Mouse (Mus musculus): Measurements from ENCODE around the gene Catsperd. TPM values are rescaled to one million over a fixed set of nuclear protein-coding genes. Genes with fewer than 3 reads are reported as not detected.

Catsperd gene
- polyA plus RNA-seq, 1 experiment from 2014 or later, result 0.52 TPM

DNA sequence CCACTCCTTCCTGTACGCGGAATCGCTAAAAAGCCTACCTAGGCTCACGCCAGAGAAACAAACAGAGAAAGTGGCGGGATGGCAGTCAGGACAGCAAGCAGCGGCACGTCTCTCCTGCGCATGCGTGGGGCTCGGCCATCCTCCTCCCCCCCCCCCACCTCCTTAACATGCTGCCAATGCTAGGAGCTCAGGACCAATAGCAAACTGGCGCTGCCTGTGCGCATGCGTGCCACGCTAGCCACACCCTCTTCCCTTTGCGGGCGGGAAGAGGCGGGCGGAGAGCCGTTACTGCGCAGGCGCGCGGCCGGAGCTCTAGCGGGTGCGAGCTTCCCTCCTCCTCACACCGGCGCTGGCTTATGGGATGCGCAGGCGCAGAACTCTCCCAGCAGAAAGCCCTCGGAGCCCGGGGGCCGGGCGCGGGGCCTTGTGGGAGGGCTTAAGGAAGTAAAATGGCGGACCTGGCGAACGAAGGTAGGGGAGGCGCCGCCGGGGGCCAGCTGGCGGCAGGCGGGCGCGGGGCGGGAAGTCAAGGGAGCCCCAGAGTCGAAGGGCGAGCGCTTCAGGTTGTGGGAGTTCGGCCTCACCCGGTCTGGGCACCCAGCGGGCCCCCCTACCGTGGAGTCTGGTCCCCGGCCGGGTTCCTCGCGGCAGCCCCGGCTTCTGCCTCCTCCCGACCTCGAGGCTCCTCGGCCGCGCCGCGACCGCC, 45.2 kb downstream of the Catsperd start, which contains the start of gene Ranbp3:
Ranbp3 (plus strand) TSS at position 354 of the 706 bp plus-strand sequence.
- 0 out of 2 replicates have a peak, but pooled peaks cover 4% of the 10 kb centered on the region for H3K27me3 ChIP-seq
- H3K9me3 ChIP-seq, result no peaks in the 10 kb centered on the region
- H3K4me3 ChIP-seq, result peak within 1 kb of the TSS; percentile 69
- H3K4me2 ChIP-seq, result peak within 1 kb of the TSS; percentile 70
- peaks cover 21% of the 10 kb centered on the region for H3K36me3 ChIP-seq
- H3K27ac ChIP-seq, result peak within 1 kb of the TSS; percentile 92
- peak; percentile 94 for ATAC-seq (ENCODE audit: borderline replicate concordance, extremely low read depth, low FRiP score, low TSS enrichment)
- H3K4me1 ChIP-seq, result peaks cover 25% of the 10 kb centered on the region
- peak within 1 kb of the TSS; percentile 98 for H3K9ac ChIP-seq
- whole genome bisulfite sequencing, result under 1% methylated on average over 60 of the region's 66 CpGs

- Histone ChIP-seq H3K4me3 (peak overlapping the region; percentile 69), H3K4me2 (peak overlapping the region; percentile 70), H3K4me1 (peaks cover 19% of the 10 kb centered on the region), H3K9ac (peak overlapping the region; percentile 98), H3K27ac (peak overlapping the region; percentile 90), H3K27me3 (no peaks in the 10 kb centered on the region), H3K9me3 (no peaks in the 10 kb centered on the region), H3K36me3 (peaks cover 21% of the 10 kb centered on the region)
- ATAC-seq (ENCODE audit: borderline replicate concordance, extremely low read depth, low FRiP score, low TSS enrichment), result no peak
- WGBS, result 1% methylated on average over 37 of the region's 37 CpGs
Observed at GRCm38 (mm10) chr17:56673647-56674416, 45.9 kb downstream of the Catsperd start.

- no peak overlapping the region for H3K9ac ChIP-seq
- H3K27me3 ChIP-seq, result no peaks in the 10 kb centered on the region
- H3K4me2 ChIP-seq, result no peak overlapping the region
- no peaks in the 10 kb centered on the region for H3K9me3 ChIP-seq
- no peak overlapping the region for H3K27ac ChIP-seq
- H3K4me3 ChIP-seq, result no peak overlapping the region
- no peak for ATAC-seq (ENCODE audit: borderline replicate concordance, extremely low read depth, low FRiP score, low TSS enrichment)
- 63% methylated on average over 4 of the region's 4 CpGs for WGBS
- no peaks in the 10 kb centered on the region for H3K4me1 ChIP-seq
- peaks cover 52% of the 10 kb centered on the region for H3K36me3 ChIP-seq
Observed at GRCm38 (mm10) chr17:56681791-56682190, 53.8 kb downstream of the Catsperd start.

- Histone ChIP-seq H3K27me3 (no peaks in the 10 kb centered on the region), H3K4me1 (no peaks in the 10 kb centered on the region), H3K27ac (no peak overlapping the region), H3K4me2 (no peak overlapping the region), H3K9ac (no peak overlapping the region), H3K36me3 (peaks cover 52% of the 10 kb centered on the region), H3K4me3 (no peak overlapping the region), H3K9me3 (no peaks in the 10 kb centered on the region)
- 33% methylated on average over 3 of the region's 3 CpGs for WGBS
- ATAC-seq (ENCODE audit: borderline replicate concordance, extremely low read depth, low FRiP score, low TSS enrichment), result no peak
Observed at GRCm38 (mm10) chr17:56682880-56683279, 54.9 kb downstream of the Catsperd start.

DNA sequence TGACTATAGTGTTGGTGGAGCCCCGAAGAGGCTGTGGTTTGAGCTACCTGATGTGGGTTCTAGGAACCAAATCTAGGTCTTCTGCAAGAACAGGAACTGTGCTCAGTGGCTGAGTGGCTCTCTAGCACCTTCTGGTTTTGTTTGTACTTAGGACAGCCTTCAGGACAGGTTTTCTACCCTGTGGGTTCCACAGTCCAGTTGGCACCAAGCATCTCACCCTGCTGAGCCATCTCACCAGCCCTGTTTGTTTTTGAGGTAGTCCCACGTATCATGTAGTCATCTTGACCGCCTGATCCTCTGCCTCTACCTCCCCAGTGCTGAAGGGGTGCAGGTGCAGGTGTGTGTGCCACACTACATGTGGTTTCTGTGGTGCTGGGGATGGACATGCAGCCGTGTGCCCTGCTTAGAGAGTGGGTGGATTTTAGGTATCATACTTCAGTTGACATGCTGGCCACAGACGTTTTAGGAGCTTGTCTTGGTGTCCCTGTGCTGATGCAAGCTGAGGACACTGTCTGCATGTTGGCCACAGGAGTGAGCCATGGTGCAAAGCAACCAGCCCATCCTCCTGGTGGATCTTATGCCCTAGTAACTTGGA, 55.7 kb downstream of the Catsperd start:
- H3K9me3 ChIP-seq, result no peaks in the 10 kb centered on the region
- no peak overlapping the region for H3K4me3 ChIP-seq
- no peaks in the 10 kb centered on the region for H3K27me3 ChIP-seq
- ATAC-seq (ENCODE audit: borderline replicate concordance, extremely low read depth, low FRiP score, low TSS enrichment), result no peak
- 80% methylated on average over 5 of the region's 5 CpGs for WGBS
- H3K27ac ChIP-seq, result no peak overlapping the region
- peaks cover 60% of the 10 kb centered on the region for H3K36me3 ChIP-seq
- H3K4me2 ChIP-seq, result no peak overlapping the region
- no peaks in the 10 kb centered on the region for H3K4me1 ChIP-seq
- H3K9ac ChIP-seq, result no peak overlapping the region

- peaks cover 69% of the 10 kb centered on the region for H3K36me3 ChIP-seq
- 76% methylated on average over 2 of the region's 2 CpGs for WGBS
- no peak overlapping the region for H3K4me3 ChIP-seq
- H3K9ac ChIP-seq, result no peak overlapping the region
- no peak overlapping the region for H3K27ac ChIP-seq
- H3K4me2 ChIP-seq, result no peak overlapping the region
- no peak for ATAC-seq (ENCODE audit: borderline replicate concordance, extremely low read depth, low FRiP score, low TSS enrichment)
- H3K4me1 ChIP-seq, result no peaks in the 10 kb centered on the region
- no peaks in the 10 kb centered on the region for H3K27me3 ChIP-seq
- no peaks in the 10 kb centered on the region for H3K9me3 ChIP-seq
Observed at GRCm38 (mm10) chr17:56684649-56685048, 56.7 kb downstream of the Catsperd start.

GRCm38 (mm10) chr17:56686801-56687200, 58.9 kb downstream of the Catsperd start:
- Histone ChIP-seq H3K36me3 (peaks cover 75% of the 10 kb centered on the region), H3K4me1 (no peaks in the 10 kb centered on the region), H3K27me3 (no peaks in the 10 kb centered on the region), H3K4me2 (no peak overlapping the region), H3K4me3 (no peak overlapping the region), H3K27ac (no peak overlapping the region), H3K9ac (no peak overlapping the region), H3K9me3 (no peaks in the 10 kb centered on the region)
- 85% methylated on average over 3 of the region's 4 CpGs for WGBS
- ATAC-seq (ENCODE audit: borderline replicate concordance, extremely low read depth, low FRiP score, low TSS enrichment), result no peak

- ATAC-seq (ENCODE audit: borderline replicate concordance, extremely low read depth, low FRiP score, low TSS enrichment), result no peak
- no peak overlapping the region for H3K9ac ChIP-seq
- no peaks in the 10 kb centered on the region for H3K27me3 ChIP-seq
- H3K27ac ChIP-seq, result no peak overlapping the region
- H3K9me3 ChIP-seq, result no peaks in the 10 kb centered on the region
- no peak overlapping the region for H3K4me2 ChIP-seq
- H3K4me3 ChIP-seq, result no peak overlapping the region
- H3K36me3 ChIP-seq, result peaks cover 74% of the 10 kb centered on the region
- H3K4me1 ChIP-seq, result no peaks in the 10 kb centered on the region
Observed at GRCm38 (mm10) chr17:56688045-56688444, 60.1 kb downstream of the Catsperd start.

DNA sequence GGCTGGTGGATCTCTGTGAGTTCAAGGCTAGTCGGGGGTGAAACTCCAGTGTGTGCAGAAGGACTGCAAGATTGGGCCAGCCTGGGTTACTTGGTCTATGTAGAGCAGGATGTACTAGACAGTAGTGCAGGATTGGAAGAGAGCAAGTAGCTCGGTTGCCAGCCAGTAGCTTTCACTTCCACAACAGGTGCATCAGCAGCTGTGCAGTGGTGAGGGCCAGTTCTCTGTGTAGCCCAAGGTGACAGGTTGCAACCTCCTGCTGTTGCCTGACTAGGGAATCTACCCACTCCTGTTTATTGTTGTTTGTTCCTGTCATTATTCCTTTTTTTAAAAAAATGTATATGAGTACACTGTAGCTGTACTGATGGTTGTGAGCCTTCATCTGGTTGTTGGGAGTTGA, 60.7 kb downstream of the Catsperd start:
- Histone ChIP-seq H3K9me3 (no peaks in the 10 kb centered on the region), H3K9ac (no peak overlapping the region), H3K27me3 (no peaks in the 10 kb centered on the region), H3K27ac (no peak overlapping the region), H3K36me3 (peaks cover 73% of the 10 kb centered on the region), H3K4me3 (no peak overlapping the region), H3K4me1 (peaks cover 3% of the 10 kb centered on the region), H3K4me2 (no peak overlapping the region)
- ATAC-seq (ENCODE audit: borderline replicate concordance, extremely low read depth, low FRiP score, low TSS enrichment), result no peak
- 83% methylated on average over 2 of the region's 2 CpGs for WGBS

DNA sequence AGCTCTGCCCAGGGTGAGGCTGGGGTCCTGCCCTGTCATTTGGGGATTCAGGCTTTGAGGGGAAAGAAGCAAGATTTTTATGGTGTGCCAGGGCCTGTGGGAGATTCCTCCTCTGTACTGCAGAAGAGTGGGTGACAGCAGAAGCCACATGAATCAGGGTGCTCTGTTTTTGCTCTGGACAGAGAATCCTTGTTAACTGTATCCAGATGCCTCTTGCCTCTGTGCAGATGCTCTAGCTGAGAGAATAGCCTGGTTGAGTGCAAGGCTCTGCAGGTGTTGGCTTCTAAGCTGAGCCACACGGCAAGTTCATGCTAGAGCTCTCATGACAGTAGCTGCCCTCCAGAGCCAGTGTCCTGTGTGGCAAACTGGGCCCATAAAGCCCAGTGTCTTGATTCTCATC, 65.5 kb downstream of the Catsperd start:
- peaks cover 5% of the 10 kb centered on the region for H3K4me1 ChIP-seq
- no peak overlapping the region for H3K4me2 ChIP-seq
- no peak for ATAC-seq (ENCODE audit: borderline replicate concordance, extremely low read depth, low FRiP score, low TSS enrichment)
- H3K27me3 ChIP-seq, result no peaks in the 10 kb centered on the region
- peak overlapping the region; percentile 24; the same call in 1 of the 2 replicates for H3K27ac ChIP-seq
- no peak overlapping the region for H3K9ac ChIP-seq
- no peaks in the 10 kb centered on the region for H3K9me3 ChIP-seq
- H3K4me3 ChIP-seq, result no peak overlapping the region
- 57% methylated on average over 1 of the region's 1 CpGs for WGBS
- peaks cover 72% of the 10 kb centered on the region for H3K36me3 ChIP-seq

GRCm38 (mm10) chr17:56693851-56694310, 65.9 kb downstream of the Catsperd start:
- 43% methylated on average over 6 of the region's 6 CpGs for WGBS
- ATAC-seq (ENCODE audit: borderline replicate concordance, extremely low read depth, low FRiP score, low TSS enrichment), result 0 out of 2 replicates have a peak, but pooled peaks have one; percentile 48
- no peak overlapping the region for H3K4me2 ChIP-seq
- no peak overlapping the region for H3K9ac ChIP-seq
- no peak overlapping the region for H3K4me3 ChIP-seq
- H3K9me3 ChIP-seq, result no peaks in the 10 kb centered on the region
- no peaks in the 10 kb centered on the region for H3K27me3 ChIP-seq
- peaks cover 73% of the 10 kb centered on the region for H3K36me3 ChIP-seq
- H3K4me1 ChIP-seq, result peaks cover 5% of the 10 kb centered on the region
- peak overlapping the region; percentile 24; the same call in 1 of the 2 replicates for H3K27ac ChIP-seq

DNA sequence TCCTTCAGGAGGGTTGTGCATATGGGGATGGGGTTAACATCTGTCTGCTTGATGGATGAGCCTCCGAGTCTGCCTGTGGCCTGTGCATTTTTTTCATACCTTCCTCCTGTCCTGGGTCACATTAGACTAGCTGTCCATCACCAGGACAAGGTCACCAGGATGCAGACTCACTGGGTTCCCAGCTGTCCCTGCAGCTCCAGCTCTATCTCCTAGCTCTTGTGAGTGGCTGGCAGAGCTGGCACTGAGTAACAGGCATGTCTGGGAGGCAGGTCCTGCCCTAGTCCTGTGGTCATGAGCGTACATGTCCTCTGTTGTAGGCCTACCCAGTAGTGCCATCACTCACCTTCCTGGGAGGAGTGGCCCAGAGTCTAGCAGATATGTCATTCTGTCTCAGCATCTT, 72.5 kb downstream of the Catsperd start:
- WGBS, result 54% methylated on average over 2 of the region's 2 CpGs
- Histone ChIP-seq H3K4me2 (no peak overlapping the region), H3K4me3 (no peak overlapping the region), H3K4me1 (no peaks in the 10 kb centered on the region), H3K36me3 (peaks cover 87% of the 10 kb centered on the region), H3K9me3 (no peaks in the 10 kb centered on the region), H3K9ac (no peak overlapping the region), H3K27me3 (no peaks in the 10 kb centered on the region), H3K27ac (no peak overlapping the region)
- ATAC-seq (ENCODE audit: borderline replicate concordance, extremely low read depth, low FRiP score, low TSS enrichment), result no peak

Data from lung, embryonic 15.5 days (tissue).